Mouse (Mus musculus): ENCODE data around the gene Slc9a3r1.

The Slc9a3r1 gene

GRCm38 (mm10) chr11:115162205-115162601 lies 938 bp upstream of the Slc9a3r1 start:
- DNase-seq (ENCODE audit: low read depth), result no peak

- DNase-seq (ENCODE audit: low read depth), result no peak
These were observed 518 bp downstream of the Slc9a3r1 start for GRCm38 (mm10) chr11:115163568-115164150.

GRCm38 (mm10) chr11:115164341-115164975 lies 1.3 kb downstream of the Slc9a3r1 start:
- DNase-seq (ENCODE audit: low read depth), result no peak

- no peak for DNase-seq (ENCODE audit: low read depth)
These were observed 1.8 kb downstream of the Slc9a3r1 start for GRCm38 (mm10) chr11:115164976-115165374.

GRCm38 (mm10) chr11:115166776-115167175 lies 3.6 kb downstream of the Slc9a3r1 start:
- no peak for DNase-seq (ENCODE audit: low read depth)

- DNase-seq (ENCODE audit: low read depth), result no peak
These were observed 4.6 kb downstream of the Slc9a3r1 start for GRCm38 (mm10) chr11:115167631-115168249.

- DNase-seq (ENCODE audit: low read depth), result no peak
These were observed 6.3 kb downstream of the Slc9a3r1 start for GRCm38 (mm10) chr11:115169430-115169829.

GRCm38 (mm10) chr11:115171125-115171524 lies 8.0 kb downstream of the Slc9a3r1 start:
- DNase-seq (ENCODE audit: low read depth), result no peak

GRCm38 (mm10) chr11:115172825-115173287 lies 9.7 kb downstream of the Slc9a3r1 start:
- DNase-seq (ENCODE audit: low read depth), result no peak

- no peak for DNase-seq (ENCODE audit: low read depth)
These were observed 10.6 kb downstream of the Slc9a3r1 start for GRCm38 (mm10) chr11:115173549-115174339.

- DNase-seq (ENCODE audit: low read depth), result no peak
These were observed 13.5 kb downstream of the Slc9a3r1 start for GRCm38 (mm10) chr11:115176399-115177190.

- DNase-seq (ENCODE audit: low read depth), result no peak
These were observed 14.5 kb downstream of the Slc9a3r1 start for GRCm38 (mm10) chr11:115177559-115178195.

- no peak for DNase-seq (ENCODE audit: low read depth)
These were observed 15.6 kb downstream of the Slc9a3r1 start for GRCm38 (mm10) chr11:115178766-115179165.

- no peak for DNase-seq (ENCODE audit: low read depth)
These were observed 16.1 kb downstream of the Slc9a3r1 start for GRCm38 (mm10) chr11:115179191-115179590.

- no peak for DNase-seq (ENCODE audit: low read depth)
These were observed 16.7 kb downstream of the Slc9a3r1 start for GRCm38 (mm10) chr11:115179881-115180280.

GRCm38 (mm10) chr11:115181913-115182638 lies 18.9 kb downstream of the Slc9a3r1 start:
- DNase-seq (ENCODE audit: low read depth), result no peak

GRCm38 (mm10) chr11:115184973-115185372 lies 21.8 kb downstream of the Slc9a3r1 start:
- DNase-seq (ENCODE audit: low read depth), result no peak

GRCm38 (mm10) chr11:115187224-115187639 lies 24.1 kb downstream of the Slc9a3r1 start, which contains the start of gene Tmem104:
Tmem104 (plus strand) TSS chr11:115187487.
- peak; percentile 98 for DNase-seq (ENCODE audit: low read depth)

- DNase-seq (ENCODE audit: low read depth), result no peak
These were observed 24.6 kb downstream of the Slc9a3r1 start, which contains the start of gene Nat9 for GRCm38 (mm10) chr11:115187693-115188092. Nat9 (minus strand) TSS chr11:115187859.

- DNase-seq (ENCODE audit: low read depth), result peak; percentile 65
These were observed 25.5 kb downstream of the Slc9a3r1 start for GRCm38 (mm10) chr11:115188539-115189231.
